Mouse (Mus musculus) gastrocnemius, adult 2 months (tissue): ENCODE measurements around the gene Cmas. TPM values are rescaled to one million over a fixed set of nuclear protein-coding genes. Genes with fewer than 3 reads are reported as not detected.

Experiments
- DNase-seq: peaks from one replicate; pipeline ENCODE4 v3.0.0; 2022
- H3K27ac ChIP-seq: fragments of 200-600 bp; 2 replicates; pipeline ENCODE4 v1.8.1; 2022; ENCODE audit warnings: mild to moderate bottlenecking
- H3K4me3 ChIP-seq: fragments of 200-600 bp; 2 replicates; pipeline ENCODE4 v1.8.1; 2022; ENCODE audit warnings: mild to moderate bottlenecking, moderate library complexity
- CTCF ChIP-seq: fragments of 200-600 bp; IDR thresholded peaks from 2 replicates; pipeline ENCODE4 v1.8.1; 2022; ENCODE audit warnings: antibody characterized with exemption, mild to moderate bottlenecking, moderate library complexity
- intact Hi-C: fragments of 180-260 bp; cut with DNase I; formaldehyde crosslinking; loops from one replicate; pipeline ENCODE4 v1.15.1; 2025
- total RNA-seq, 2 experiments: library from RNA; stranded (reverse); gene quantifications; 2 replicates each; pipeline ENCODE4 v1.2.3; 2021

Gene Cmas
- total RNA-seq, 2 experiments from 2014 or later = 27.5 to 31.6 TPM

DNA sequence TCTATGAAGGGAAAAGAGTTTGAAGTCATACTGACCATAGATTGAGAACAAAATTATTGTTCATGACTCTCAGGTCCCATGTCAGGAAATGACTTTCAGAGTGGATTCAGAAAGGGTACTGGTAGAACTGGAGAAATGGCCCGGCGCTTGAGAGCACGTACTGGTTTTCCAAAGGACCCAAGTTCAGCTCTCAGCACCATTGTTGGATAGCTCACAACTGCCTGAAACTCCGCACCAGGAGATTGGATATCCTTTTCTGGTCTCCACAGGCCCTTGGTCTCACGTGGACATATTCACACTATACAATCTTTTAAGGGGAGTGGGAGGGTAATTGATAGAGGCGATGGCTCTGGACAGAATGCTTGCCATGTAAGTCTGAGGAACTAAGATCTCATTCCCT is 1.5 kb downstream of the Cmas start:
- peak overlapping the region; percentile 87 for H3K27ac ChIP-seq
- no peak for TF ChIP-seq CTCF
- intact Hi-C loops = loop anchor here (5.0 kb wide), 1 partner anchor 371 kb away; the partner anchor contains the start of genes Golt1b and Recql
- peak overlapping the region; percentile 94 for H3K4me3 ChIP-seq
- no peak for DNase-seq

DNA sequence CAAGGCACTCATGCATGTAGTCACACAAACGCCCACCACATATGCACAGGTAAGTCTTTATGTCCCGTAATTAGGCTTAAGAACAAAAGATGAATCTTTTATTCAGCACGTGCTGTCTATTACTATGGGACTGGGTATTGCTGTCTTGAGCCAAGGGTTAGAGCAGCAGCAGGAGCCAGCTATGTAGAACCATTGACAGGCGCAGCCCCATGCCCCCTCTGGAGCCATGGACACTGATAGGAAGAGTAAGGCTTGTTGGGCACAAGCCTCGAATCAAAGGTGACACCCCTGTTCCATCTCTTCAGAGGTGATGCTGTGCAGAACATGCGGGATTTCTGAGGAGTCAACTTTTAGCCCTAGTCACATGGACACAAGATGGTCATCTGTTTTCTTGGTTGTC is 2.1 kb downstream of the Cmas start:
- H3K4me3 ChIP-seq = no peak overlapping the region
- no peak for TF ChIP-seq CTCF
- H3K27ac ChIP-seq = no peak overlapping the region
- DNase-seq = no peak
- intact Hi-C loops = loop anchor here (5.0 kb wide), 1 partner anchor 371 kb away; the partner anchor contains the start of genes Golt1b and Recql

DNA sequence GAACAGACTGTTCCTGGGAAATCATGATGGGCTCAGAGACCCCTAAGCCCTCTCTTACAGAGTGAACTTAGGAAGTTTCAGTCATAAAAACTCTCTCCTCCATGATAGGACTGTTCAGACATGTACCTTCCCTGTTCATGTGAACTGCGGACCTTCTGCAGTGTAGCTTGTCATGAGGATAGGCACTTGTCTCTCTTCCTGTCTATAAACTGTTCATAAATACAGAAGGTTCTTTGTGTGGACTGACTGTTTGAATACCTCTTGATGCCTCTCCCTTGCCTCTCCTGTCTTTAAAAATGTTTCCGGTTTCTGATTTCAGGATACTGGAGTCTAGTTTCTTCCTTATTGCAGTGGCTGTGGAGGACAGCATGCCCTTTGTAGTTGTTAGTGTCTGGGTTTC is 3.1 kb downstream of the Cmas start:
- H3K4me3 ChIP-seq = no peak overlapping the region

DNA sequence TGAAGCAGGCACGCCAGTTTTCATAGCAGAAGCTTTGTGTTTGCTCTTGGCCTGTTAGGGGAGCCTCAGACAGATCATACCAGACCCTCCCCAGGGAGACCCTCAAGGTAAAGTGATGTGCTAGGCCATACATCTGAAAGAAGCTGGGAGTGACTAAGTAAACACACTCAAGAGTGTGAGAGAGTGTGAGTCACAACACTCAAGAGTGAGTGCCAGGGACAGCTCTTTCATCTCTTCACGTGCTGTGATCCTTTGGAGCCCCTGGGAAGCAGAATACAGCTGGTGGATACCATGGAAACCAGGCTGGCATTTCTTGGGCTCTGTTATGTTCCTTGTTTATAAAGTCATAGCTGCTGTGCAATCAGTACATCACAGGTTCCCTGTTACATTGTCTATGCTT is 8.4 kb downstream of the Cmas start:
- DNase-seq = no peak
- Histone ChIP-seq H3K27ac (no peak overlapping the region), H3K4me3 (no peak overlapping the region)
- intact Hi-C loops = no loop called here
- no peak for TF ChIP-seq CTCF

More for the DNA sequence above, 3.1 kb downstream of the Cmas start:
- DNase-seq = no peak
- TF ChIP-seq CTCF = no peak
- H3K27ac ChIP-seq = no peak overlapping the region
- intact Hi-C loops = loop anchor here (5.0 kb wide), 1 partner anchor 372 kb away; the partner anchor contains the start of genes Golt1b and Recql

DNA sequence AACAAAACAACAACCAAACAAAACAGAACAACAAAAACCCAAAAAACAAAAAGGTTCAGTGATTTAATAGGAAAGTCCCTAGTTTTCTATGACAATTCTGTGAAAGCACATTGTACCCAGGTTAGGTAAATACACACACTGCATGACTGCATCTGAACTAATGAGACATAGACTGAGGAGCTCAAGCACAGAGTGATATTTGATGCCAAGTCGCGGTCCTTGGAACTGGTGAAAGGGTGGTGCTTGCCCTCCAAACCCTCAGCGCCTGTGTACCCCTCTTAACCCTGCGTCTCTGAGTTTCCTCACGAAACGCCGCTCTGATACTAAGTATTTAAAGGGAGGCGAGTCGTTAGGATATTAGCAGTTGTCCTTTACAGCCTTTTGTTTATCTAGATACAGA is 10.8 kb downstream of the Cmas start:
- no peak for TF ChIP-seq CTCF
- Histone ChIP-seq H3K4me3 (no peak overlapping the region), H3K27ac (no peak overlapping the region)
- no peak for DNase-seq
- intact Hi-C loops = no loop called here

DNA sequence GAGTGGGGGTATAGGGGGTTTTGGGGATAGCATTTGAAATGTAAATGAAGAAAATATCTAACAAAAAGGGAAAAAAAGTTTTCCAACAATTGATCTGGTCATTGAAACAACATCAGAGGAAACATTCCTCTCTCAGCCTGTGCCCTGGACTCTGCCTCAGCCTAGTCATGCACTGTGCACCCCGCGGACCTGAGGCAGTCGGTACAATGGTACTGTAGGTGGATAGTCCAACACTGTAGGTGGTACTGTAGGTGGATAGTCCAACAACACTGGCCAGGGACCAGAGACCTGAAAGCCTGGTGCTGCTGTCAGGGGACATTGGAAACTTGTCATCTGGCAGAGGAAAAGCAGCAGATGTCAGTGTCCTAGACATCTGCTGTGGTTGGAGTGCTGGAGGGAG is 13.4 kb downstream of the Cmas start:
- H3K27ac ChIP-seq = no peak overlapping the region
- no peak for TF ChIP-seq CTCF
- H3K4me3 ChIP-seq = no peak overlapping the region
- no peak for DNase-seq
- intact Hi-C loops = no loop called here

DNA sequence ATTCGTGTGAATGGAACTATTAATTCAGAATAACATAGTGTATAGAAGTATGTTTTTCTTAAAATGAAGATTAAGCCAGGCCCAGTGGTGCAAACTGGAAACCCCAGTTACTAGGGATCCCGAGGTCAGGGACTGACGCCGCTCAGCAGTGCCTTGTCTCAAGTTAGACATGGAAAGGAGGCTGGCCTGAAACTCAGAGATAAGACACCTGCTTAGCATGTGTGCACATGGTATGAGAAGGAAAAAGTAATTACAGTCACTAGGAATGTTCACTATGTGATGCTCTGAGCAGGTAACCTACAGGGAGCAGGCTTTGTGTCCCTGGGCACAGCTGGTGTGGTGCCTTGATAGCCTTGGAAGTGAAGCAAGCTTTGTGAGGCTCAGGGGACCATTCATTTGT is 15.2 kb downstream of the Cmas start:
- intact Hi-C loops = no loop called here
- Histone ChIP-seq H3K27ac (no peak overlapping the region), H3K4me3 (no peak overlapping the region)
- TF ChIP-seq CTCF = no peak
- no peak for DNase-seq

DNA sequence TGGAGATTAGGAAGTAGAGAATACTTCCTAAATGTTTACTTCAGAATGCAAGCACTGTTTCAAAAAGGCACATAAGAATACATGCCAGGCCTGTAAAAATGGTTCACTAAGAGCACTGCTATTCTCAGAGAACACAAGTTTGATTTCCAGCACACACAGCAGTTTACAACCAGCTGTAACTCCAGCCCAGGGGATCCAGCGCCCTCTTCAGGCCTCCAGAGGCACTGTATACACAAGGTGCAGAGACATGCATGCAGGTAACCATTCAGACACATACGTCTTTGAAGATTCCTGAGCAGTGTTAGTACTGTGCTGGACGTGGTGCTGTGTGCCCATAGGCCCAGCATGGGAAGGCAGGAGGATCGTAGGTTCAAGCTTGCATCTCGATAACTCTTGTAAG is 17.1 kb downstream of the Cmas start:
- no peak for DNase-seq
- H3K27ac ChIP-seq = no peak overlapping the region
- no peak for TF ChIP-seq CTCF
- intact Hi-C loops = no loop called here
- H3K4me3 ChIP-seq = no peak overlapping the region

DNA sequence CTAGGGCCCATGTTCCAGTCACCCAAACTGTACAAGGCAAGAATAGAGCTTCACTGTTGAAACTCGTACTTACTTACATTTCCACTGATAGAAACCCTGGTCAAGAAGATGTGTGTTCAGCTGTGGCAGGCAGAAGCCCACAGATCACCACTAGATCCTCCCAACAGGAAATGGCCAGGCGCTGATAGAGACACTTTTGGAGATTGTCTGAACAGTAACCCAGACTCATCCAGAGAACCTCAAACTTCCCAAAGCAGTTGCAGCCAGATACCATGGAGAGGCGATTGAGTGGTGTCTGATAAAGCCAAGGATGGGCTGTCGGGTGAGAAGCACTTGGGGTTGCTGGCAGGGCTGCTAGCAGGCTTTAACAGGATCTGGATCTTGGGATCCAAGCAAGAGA is 20.4 kb downstream of the Cmas start:
- H3K4me3 ChIP-seq = no peak overlapping the region
- intact Hi-C loops = no loop called here
- TF ChIP-seq CTCF = no peak
- no peak for DNase-seq
- no peak overlapping the region for H3K27ac ChIP-seq

DNA sequence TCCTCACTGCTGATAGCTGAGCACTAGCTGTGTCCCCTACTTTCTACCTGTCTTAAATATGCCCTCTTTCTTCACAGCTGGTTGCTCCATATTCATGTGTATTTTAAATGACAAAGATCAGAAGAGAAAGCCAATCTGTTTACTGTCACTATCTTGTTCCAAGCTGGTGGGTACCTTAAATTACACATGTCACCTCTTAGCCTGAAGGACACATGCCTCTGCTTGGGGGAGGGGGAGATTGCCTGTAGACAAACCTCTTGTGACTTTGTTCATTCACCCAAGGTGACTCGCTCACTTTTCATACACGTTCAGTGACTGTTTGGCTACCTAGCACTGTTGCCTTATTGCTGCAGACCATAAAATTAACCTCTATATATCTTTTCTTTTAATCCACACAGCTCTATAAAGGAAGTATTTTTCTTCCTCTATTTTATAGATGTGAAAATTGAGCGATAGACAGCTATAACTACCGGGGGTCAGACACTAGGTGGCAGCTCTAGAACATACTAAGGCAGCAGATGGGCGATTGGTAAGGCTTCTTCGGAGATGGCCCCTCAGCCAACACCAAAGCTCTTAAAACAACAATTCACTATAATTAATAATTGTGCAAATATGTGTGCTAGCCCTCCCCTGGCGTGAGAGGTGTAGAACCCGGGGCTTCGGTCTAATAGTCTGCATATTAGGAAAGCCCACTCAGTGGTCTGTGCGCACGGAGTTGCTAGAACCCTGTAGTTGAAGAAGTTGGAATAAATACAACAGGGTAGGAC is 22.7 kb downstream of the Cmas start:
- intact Hi-C loops = loop anchor here (2.0 kb wide), 1 partner anchor 36 kb away; no protein-coding TSS in a partner anchor
- no peak overlapping the region for H3K4me3 ChIP-seq
- TF ChIP-seq CTCF = peak; percentile 65
- no peak overlapping the region for H3K27ac ChIP-seq
- DNase-seq = peak; percentile 21

DNA sequence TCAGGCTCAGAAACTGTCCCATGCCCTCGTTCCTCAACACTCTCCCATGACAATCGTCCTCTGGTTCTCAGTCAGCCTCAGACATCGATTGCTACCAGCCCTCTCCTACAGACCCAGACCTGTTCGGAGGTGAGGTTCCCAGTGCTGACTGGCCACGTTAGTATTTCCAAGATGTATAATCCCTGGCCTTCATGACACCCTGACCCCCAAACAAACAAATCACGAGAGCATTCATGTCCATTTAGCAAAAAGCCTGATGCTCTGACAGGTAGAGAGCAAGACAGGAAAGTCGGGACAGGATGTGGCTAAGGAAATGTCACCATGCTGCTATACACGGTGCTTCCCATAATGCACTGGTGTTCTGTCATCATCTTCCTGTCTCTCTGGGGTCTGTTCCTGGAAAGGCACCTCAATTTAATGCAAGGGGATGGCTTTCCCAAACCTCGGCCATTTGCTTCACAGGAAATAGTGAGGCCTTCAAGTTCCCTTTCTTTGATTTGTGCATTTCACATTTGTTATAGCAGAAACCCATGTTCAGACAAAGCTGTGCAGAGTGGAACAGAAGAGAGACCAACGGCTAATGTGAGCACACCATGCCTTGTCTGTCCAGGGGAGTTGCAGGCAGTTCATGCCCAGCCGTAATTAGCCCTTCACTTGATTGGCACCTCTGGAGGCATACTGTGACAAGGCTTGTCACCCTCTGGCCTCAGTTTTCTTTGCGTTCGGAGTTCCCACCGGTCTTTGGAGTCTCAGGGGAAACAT is 23.5 kb downstream of the Cmas start:
- no peak for DNase-seq
- TF ChIP-seq CTCF = no peak
- Histone ChIP-seq H3K27ac (no peak overlapping the region), H3K4me3 (no peak overlapping the region)
- intact Hi-C loops = loop anchor here (2.0 kb wide), 1 partner anchor 35 kb away; no protein-coding TSS in a partner anchor

DNA sequence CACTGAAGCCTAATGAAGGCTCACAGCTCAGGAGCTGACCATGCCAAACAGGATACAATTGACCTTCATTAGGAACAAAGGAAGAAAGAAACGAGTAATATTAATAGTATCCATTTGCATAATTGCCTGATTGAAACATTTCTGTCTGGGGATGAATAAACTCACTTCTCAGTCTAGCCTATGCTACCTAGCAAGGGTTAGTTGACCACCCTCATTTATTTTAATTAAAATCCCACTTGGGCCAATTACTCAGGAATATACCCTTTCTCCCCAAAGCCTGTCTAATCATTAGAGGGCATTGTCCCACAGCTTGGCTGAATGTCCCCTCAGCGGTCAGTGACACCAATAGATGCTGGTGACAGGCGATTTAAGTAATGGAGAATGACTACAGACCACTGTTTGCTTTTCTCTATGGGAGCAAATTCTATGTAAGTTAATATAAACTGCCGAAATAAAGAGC is 24.1 kb downstream of the Cmas start:
- TF ChIP-seq CTCF = no peak
- intact Hi-C loops = no loop called here
- no peak for DNase-seq
- Histone ChIP-seq H3K27ac (no peak overlapping the region), H3K4me3 (no peak overlapping the region)

DNA sequence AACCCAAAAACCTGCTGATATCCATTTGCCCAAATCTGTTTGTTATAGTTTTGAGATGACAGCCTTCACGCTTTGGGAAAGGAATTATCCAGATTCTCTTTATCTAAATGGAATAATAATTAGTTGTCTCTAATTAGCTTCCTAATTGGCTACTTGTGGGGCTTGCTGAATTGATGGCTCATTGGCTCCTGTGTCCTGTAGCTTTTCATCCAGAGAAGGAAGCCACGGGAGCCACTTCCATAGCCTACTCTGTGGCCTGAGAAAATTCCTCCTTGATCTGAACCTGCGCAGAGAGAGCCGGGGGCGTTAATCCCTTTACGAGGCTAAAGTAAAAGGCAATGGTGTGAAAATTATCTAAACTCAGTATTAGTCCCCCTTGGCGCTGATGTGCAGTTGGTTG is 24.8 kb downstream of the Cmas start:
- Histone ChIP-seq H3K4me3 (no peak overlapping the region), H3K27ac (no peak overlapping the region)
- no peak for DNase-seq
- intact Hi-C loops = no loop called here
- TF ChIP-seq CTCF = no peak
